Mouse (Mus musculus): ENCODE measurements around the gene Tnfsf13b. TPM values are rescaled to one million over a fixed set of nuclear protein-coding genes. Genes with fewer than 3 reads are reported as not detected.

Gene Tnfsf13b
- polyA plus RNA-seq, 1 experiment from 2014 or later, result 0.12 TPM

DNA sequence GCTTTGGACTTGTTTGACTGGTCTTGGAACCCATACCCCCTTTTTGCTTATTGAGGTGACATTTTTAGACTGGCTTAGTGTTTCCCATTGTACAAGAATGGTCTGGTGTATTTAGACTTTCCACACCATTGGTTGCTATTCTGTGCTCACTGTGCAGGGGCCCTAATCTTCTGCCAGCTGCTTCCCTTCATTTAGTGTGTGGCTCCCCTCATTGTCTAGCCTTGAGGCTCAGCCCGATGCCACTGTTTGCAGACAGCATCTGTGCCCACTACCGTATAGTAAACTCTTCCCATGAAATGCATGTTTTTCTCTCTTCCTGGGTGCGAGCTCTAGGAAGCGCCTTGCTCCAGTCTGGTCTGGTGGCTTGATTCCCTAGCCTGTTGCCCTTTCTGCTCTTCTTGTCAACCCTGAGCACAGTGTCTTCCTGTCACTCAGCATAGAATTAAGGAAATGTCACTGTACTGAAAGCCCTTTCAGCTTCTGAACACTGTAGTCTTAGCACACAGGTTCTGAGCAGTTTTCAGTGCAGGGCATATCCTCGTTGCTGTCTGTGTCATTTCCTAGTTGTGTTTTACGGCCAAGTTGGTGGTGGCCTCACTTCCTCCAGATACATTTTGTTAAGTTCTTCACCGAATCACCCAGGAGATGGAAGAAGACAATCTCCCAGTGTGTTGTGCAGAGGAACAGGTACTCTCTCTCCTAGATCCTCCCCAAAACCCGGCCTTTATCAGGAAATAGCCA is 24.2 kb downstream of the Tnfsf13b start:
- DNase-seq, result no peak
- H3K4me1 ChIP-seq (ENCODE audit: control insufficient read depth, insufficient read depth, low read length), result no peaks in the 10 kb centered on the region
- H3K36me3 ChIP-seq (ENCODE audit: control insufficient read depth, insufficient read depth, low read length), result no peaks in the 10 kb centered on the region
- no peak overlapping the region for H3K4me2 ChIP-seq (ENCODE audit: low read length)
- ATAC-seq (ENCODE audit: low FRiP score, low TSS enrichment), result no peak
- no peaks in the 10 kb centered on the region for H3K9me3 ChIP-seq (ENCODE audit: control insufficient read depth, low read length)
- no peak overlapping the region for H3K4me3 ChIP-seq (replicated peaks; ENCODE audit: low read depth, low read length)
- WGBS, result 68% methylated on average over 8 of the region's 8 CpGs
- H3K9ac ChIP-seq (replicated peaks; ENCODE audit: low read length), result no peak overlapping the region
- no peaks in the 10 kb centered on the region for H3K27me3 ChIP-seq (ENCODE audit: control insufficient read depth, insufficient read depth, low read length)
- H3K27ac ChIP-seq (replicated peaks; ENCODE audit: low read depth, low read length), result 0 out of 2 replicates have a peak overlapping the region, but pooled peaks have one; percentile 20

DNA sequence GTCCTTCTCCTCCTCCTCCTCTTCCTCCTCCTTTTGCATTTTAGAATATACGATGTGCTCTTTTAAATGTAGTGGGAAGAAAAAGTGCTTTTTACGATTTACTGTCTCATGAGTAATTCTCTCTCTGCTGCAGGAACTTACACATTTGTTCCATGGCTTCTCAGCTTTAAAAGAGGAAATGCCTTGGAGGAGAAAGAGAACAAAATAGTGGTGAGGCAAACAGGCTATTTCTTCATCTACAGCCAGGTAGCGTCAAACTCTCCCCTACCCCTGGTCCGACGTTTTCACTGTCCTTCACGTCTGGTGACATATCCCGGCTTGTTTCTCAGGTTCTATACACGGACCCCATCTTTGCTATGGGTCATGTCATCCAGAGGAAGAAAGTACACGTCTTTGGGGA is 24.9 kb downstream of the Tnfsf13b start:
- DNase-seq, result no peak
- H3K36me3 ChIP-seq (ENCODE audit: control insufficient read depth, insufficient read depth, low read length), result no peaks in the 10 kb centered on the region
- H3K27ac ChIP-seq (replicated peaks; ENCODE audit: low read depth, low read length), result no peak overlapping the region
- H3K27me3 ChIP-seq (ENCODE audit: control insufficient read depth, insufficient read depth, low read length), result no peaks in the 10 kb centered on the region
- ATAC-seq (ENCODE audit: low FRiP score, low TSS enrichment), result no peak
- H3K9me3 ChIP-seq (ENCODE audit: control insufficient read depth, low read length), result no peaks in the 10 kb centered on the region
- no peak overlapping the region for H3K9ac ChIP-seq (replicated peaks; ENCODE audit: low read length)
- no peak overlapping the region for H3K4me2 ChIP-seq (ENCODE audit: low read length)
- no peaks in the 10 kb centered on the region for H3K4me1 ChIP-seq (ENCODE audit: control insufficient read depth, insufficient read depth, low read length)
- H3K4me3 ChIP-seq (replicated peaks; ENCODE audit: low read depth, low read length), result no peak overlapping the region
- WGBS, result 88% methylated on average over 9 of the region's 9 CpGs

GRCm38 (mm10) chr8:10040866-10041265 is 34.6 kb downstream of the Tnfsf13b start:
- no peaks in the 10 kb centered on the region for H3K36me3 ChIP-seq (ENCODE audit: control insufficient read depth, insufficient read depth, low read length)
- no peak for DNase-seq
- H3K4me1 ChIP-seq (ENCODE audit: control insufficient read depth, insufficient read depth, low read length), result no peaks in the 10 kb centered on the region
- no peak overlapping the region for H3K4me2 ChIP-seq (ENCODE audit: low read length)
- no peak overlapping the region for H3K27ac ChIP-seq (replicated peaks; ENCODE audit: low read depth, low read length)
- H3K4me3 ChIP-seq (replicated peaks; ENCODE audit: low read depth, low read length), result no peak overlapping the region
- WGBS, result 75% methylated on average over 3 of the region's 3 CpGs
- H3K9me3 ChIP-seq (ENCODE audit: control insufficient read depth, low read length), result no peaks in the 10 kb centered on the region
- H3K27me3 ChIP-seq (ENCODE audit: control insufficient read depth, insufficient read depth, low read length), result no peaks in the 10 kb centered on the region
- no peak overlapping the region for H3K9ac ChIP-seq (replicated peaks; ENCODE audit: low read length)
- ATAC-seq (ENCODE audit: low FRiP score, low TSS enrichment), result no peak

DNA sequence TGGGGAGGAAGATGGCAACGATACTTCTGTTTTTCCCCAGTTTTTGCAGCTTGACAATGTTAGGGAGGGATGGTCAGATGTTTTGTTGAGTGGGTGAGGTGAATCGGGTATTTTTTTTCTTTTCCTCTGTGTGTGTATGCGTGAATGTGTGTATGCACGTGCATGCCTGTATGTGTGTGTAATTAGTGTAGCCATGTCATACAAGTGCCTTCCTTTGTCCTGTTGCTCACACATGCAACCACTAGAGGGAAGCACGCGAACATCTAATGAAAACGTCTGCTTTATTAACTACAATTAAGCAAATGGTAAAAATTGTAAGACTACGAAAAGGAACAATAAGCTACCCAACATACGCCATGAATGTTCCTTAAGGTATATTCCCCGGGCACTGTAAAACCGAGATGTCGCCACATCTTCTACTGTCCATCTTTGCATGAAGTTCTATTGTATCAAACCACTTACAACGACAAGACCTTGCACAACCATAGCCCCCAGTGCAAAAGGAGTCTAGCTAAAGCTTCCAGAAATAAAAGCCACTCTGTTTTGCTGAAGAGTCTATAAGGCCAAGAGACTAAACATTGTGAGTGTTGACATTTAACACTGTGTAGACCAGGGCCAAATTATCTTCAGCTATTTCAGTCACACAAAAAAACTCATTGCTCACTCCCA is 37.7 kb downstream of the Tnfsf13b start:
- H3K9ac ChIP-seq (replicated peaks; ENCODE audit: low read length), result no peak overlapping the region
- no peak overlapping the region for H3K27ac ChIP-seq (replicated peaks; ENCODE audit: low read depth, low read length)
- no peaks in the 10 kb centered on the region for H3K4me1 ChIP-seq (ENCODE audit: control insufficient read depth, insufficient read depth, low read length)
- H3K4me2 ChIP-seq (ENCODE audit: low read length), result no peak overlapping the region
- H3K27me3 ChIP-seq (ENCODE audit: control insufficient read depth, insufficient read depth, low read length), result no peaks in the 10 kb centered on the region
- ATAC-seq (ENCODE audit: low FRiP score, low TSS enrichment) (no peak; the same call in 1 of the 2 replicates), DNase-seq (peak; percentile 85)
- no peaks in the 10 kb centered on the region for H3K36me3 ChIP-seq (ENCODE audit: control insufficient read depth, insufficient read depth, low read length)
- no peaks in the 10 kb centered on the region for H3K9me3 ChIP-seq (ENCODE audit: control insufficient read depth, low read length)
- no peak overlapping the region for H3K4me3 ChIP-seq (replicated peaks; ENCODE audit: low read depth, low read length)
- WGBS, result 54% methylated on average over 13 of the region's 13 CpGs

DNA sequence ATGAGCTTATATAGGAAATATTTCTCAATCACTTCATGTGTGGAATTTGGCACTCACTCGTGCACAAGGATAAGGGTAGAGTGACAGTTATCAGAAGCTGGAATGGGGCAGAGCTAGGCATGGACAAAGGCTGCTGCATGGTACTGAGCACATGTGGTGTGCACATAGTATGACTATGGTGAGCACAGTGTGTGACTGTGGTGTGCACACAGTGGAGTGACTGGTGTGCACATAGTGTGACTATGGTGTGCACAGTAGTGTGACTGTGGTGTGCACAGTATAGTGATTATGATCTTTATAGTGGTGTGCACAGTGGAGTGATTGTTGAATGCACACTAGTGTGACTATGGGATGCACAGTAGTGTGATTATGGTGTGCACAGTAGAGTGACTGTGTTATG is 39.5 kb downstream of the Tnfsf13b start:
- no peak overlapping the region for H3K4me3 ChIP-seq (replicated peaks; ENCODE audit: low read depth, low read length)
- H3K27me3 ChIP-seq (ENCODE audit: control insufficient read depth, insufficient read depth, low read length), result no peaks in the 10 kb centered on the region
- no peaks in the 10 kb centered on the region for H3K9me3 ChIP-seq (ENCODE audit: control insufficient read depth, low read length)
- DNase-seq, result no peak
- H3K4me1 ChIP-seq (ENCODE audit: control insufficient read depth, insufficient read depth, low read length), result no peaks in the 10 kb centered on the region
- no peaks in the 10 kb centered on the region for H3K36me3 ChIP-seq (ENCODE audit: control insufficient read depth, insufficient read depth, low read length)
- no peak overlapping the region for H3K27ac ChIP-seq (replicated peaks; ENCODE audit: low read depth, low read length)
- WGBS, result 84% methylated on average over 1 of the region's 1 CpGs
- H3K9ac ChIP-seq (replicated peaks; ENCODE audit: low read length), result no peak overlapping the region
- ATAC-seq (ENCODE audit: low FRiP score, low TSS enrichment), result no peak
- H3K4me2 ChIP-seq (ENCODE audit: low read length), result no peak overlapping the region

DNA sequence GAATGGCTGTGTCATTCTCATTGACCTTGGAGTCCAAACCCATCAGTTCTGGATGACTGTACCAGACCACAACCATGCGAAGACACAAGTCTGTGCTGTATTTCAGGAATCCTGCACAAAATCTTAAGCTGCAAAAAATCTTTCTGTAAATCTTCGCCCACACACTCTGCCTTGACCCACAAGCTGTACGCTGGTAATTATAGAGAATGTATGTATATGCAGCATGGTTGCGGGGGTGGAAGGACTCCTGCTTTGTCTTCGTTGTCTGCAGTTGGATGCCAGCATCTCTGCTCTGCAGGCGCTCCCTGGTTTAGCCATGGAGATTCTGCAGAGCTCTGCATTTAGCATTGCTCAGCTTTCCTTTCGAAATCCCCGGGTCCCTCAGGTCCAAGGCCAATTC is 42.9 kb downstream of the Tnfsf13b start:
- Histone ChIP-seq H3K4me3 (replicated peaks; ENCODE audit: low read depth, low read length) (no peak overlapping the region), H3K4me2 (ENCODE audit: low read length) (no peak overlapping the region), H3K9me3 (ENCODE audit: control insufficient read depth, low read length) (no peaks in the 10 kb centered on the region), H3K36me3 (ENCODE audit: control insufficient read depth, insufficient read depth, low read length) (no peaks in the 10 kb centered on the region), H3K27ac (replicated peaks; ENCODE audit: low read depth, low read length) (no peak overlapping the region), H3K27me3 (ENCODE audit: control insufficient read depth, insufficient read depth, low read length) (no peaks in the 10 kb centered on the region), H3K9ac (replicated peaks; ENCODE audit: low read length) (no peak overlapping the region), H3K4me1 (ENCODE audit: control insufficient read depth, insufficient read depth, low read length) (peaks cover 4% of the 10 kb centered on the region)
- no peak for ATAC-seq (ENCODE audit: low FRiP score, low TSS enrichment)
- 69% methylated on average over 8 of the region's 8 CpGs for WGBS
- DNase-seq, result no peak

DNA sequence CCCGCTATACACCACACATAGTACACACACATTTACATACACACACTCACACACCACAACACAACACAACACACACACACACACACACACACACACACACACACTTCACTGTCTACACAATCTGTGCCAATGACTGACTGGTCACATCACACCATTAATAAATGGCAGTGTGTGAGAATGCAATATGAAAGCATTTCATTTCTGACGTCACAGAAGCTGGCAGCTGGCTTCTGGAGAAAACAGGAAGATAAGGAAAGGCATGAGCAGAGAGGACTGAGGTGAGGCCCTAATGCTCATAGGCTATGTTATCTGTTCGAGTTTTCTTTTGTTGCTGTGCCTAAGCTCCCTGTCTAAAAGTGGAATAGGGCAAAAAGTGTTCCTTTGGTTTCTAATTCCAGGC is 45.3 kb downstream of the Tnfsf13b start:
- H3K9me3 ChIP-seq (ENCODE audit: control insufficient read depth, low read length), result no peaks in the 10 kb centered on the region
- H3K27me3 ChIP-seq (ENCODE audit: control insufficient read depth, insufficient read depth, low read length), result 0 out of 2 replicates have a peak, but pooled peaks cover 3% of the 10 kb centered on the region
- H3K36me3 ChIP-seq (ENCODE audit: control insufficient read depth, insufficient read depth, low read length), result no peaks in the 10 kb centered on the region
- no peak overlapping the region for H3K4me3 ChIP-seq (replicated peaks; ENCODE audit: low read depth, low read length)
- H3K4me2 ChIP-seq (ENCODE audit: low read length), result no peak overlapping the region
- no peak overlapping the region for H3K9ac ChIP-seq (replicated peaks; ENCODE audit: low read length)
- no peak for DNase-seq
- ATAC-seq (ENCODE audit: low FRiP score, low TSS enrichment), result no peak
- peaks cover 4% of the 10 kb centered on the region for H3K4me1 ChIP-seq (ENCODE audit: control insufficient read depth, insufficient read depth, low read length)
- WGBS, result 69% methylated on average over 3 of the region's 3 CpGs
- no peak overlapping the region for H3K27ac ChIP-seq (replicated peaks; ENCODE audit: low read depth, low read length)

- no peak overlapping the region for H3K4me2 ChIP-seq (ENCODE audit: low read length)
- H3K9ac ChIP-seq (replicated peaks; ENCODE audit: low read length), result no peak overlapping the region
- 24% methylated on average over 3 of the region's 3 CpGs for WGBS
- H3K9me3 ChIP-seq (ENCODE audit: control insufficient read depth, low read length), result no peaks in the 10 kb centered on the region
- H3K27ac ChIP-seq (replicated peaks; ENCODE audit: low read depth, low read length), result no peak overlapping the region
- peaks cover 4% of the 10 kb centered on the region for H3K4me1 ChIP-seq (ENCODE audit: control insufficient read depth, insufficient read depth, low read length)
- no peaks in the 10 kb centered on the region for H3K36me3 ChIP-seq (ENCODE audit: control insufficient read depth, insufficient read depth, low read length)
- DNase-seq, result peak; percentile 87
- H3K4me3 ChIP-seq (replicated peaks; ENCODE audit: low read depth, low read length), result no peak overlapping the region
- peak; percentile 58; the same call in 1 of the 2 replicates for ATAC-seq (ENCODE audit: low FRiP score, low TSS enrichment)
- 0 out of 2 replicates have a peak, but pooled peaks cover 4% of the 10 kb centered on the region for H3K27me3 ChIP-seq (ENCODE audit: control insufficient read depth, insufficient read depth, low read length)
Measured at GRCm38 (mm10) chr8:10053571-10053990, 47.3 kb downstream of the Tnfsf13b start.

GRCm38 (mm10) chr8:10061001-10061400 is 54.7 kb downstream of the Tnfsf13b start:
- WGBS, result 24% methylated on average over 1 of the region's 1 CpGs
- 0 out of 2 replicates have a peak, but pooled peaks cover 4% of the 10 kb centered on the region for H3K27me3 ChIP-seq (ENCODE audit: control insufficient read depth, insufficient read depth, low read length)
- H3K27ac ChIP-seq (replicated peaks; ENCODE audit: low read depth, low read length), result no peak overlapping the region
- no peak for DNase-seq
- no peak for ATAC-seq (ENCODE audit: low FRiP score, low TSS enrichment)
- H3K4me3 ChIP-seq (replicated peaks; ENCODE audit: low read depth, low read length), result no peak overlapping the region
- no peak overlapping the region for H3K9ac ChIP-seq (replicated peaks; ENCODE audit: low read length)
- H3K36me3 ChIP-seq (ENCODE audit: control insufficient read depth, insufficient read depth, low read length), result no peaks in the 10 kb centered on the region
- H3K4me2 ChIP-seq (ENCODE audit: low read length), result no peak overlapping the region
- no peaks in the 10 kb centered on the region for H3K9me3 ChIP-seq (ENCODE audit: control insufficient read depth, low read length)
- H3K4me1 ChIP-seq (ENCODE audit: control insufficient read depth, insufficient read depth, low read length), result no peaks in the 10 kb centered on the region
